Mouse (Mus musculus): ENCODE measurements around the gene Cd79b. TPM values are rescaled to one million over a fixed set of nuclear protein-coding genes. Genes with fewer than 3 reads are reported as not detected.

The Cd79b gene
- polyA plus RNA-seq, 1 experiment from 2014 or later = 1.8 TPM

DNA sequence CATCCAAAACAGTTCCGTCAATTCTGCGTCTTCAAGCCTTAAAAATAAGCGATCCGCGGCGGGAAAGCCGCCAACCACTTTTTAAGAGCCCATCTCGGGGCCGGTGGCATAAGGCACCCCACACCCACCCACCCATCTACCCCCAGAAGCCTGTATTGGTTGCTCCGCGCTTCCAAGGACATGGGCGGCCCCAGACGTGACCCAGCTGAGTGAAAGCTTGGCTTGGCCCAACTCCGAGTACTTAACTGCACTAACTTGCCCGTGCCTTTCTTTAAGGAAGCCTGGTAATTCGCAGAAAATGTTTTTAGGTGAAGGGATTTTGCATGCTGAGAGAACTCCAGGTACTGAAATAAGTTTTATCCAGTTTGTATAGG is 41.3 kb downstream of the Cd79b start:
- H3K27me3 ChIP-seq (ENCODE audit: control insufficient read depth, insufficient read depth, low read length) = no peaks in the 10 kb centered on the region
- peaks cover 11% of the 10 kb centered on the region for H3K4me1 ChIP-seq (ENCODE audit: control insufficient read depth, insufficient read depth, low read length)
- H3K4me3 ChIP-seq (ENCODE audit: low read depth, low read length) = peak overlapping the region; percentile 96
- DNase-seq (ENCODE audit: low spot score, missing footprints) (no peak), ATAC-seq (ENCODE audit: low FRiP score) (peak; percentile 20; the same call in 1 of the 2 replicates)
- peak overlapping the region; percentile 97 for H3K9ac ChIP-seq (ENCODE audit: low read length)
- no peaks in the 10 kb centered on the region for H3K36me3 ChIP-seq (ENCODE audit: control insufficient read depth, insufficient read depth, low read length)
- H3K9me3 ChIP-seq (ENCODE audit: control insufficient read depth, low read length) = no peaks in the 10 kb centered on the region
- WGBS = 21% methylated on average over 16 of the region's 16 CpGs
- peak overlapping the region; percentile 57; the same call in 1 of the 2 replicates for H3K27ac ChIP-seq (ENCODE audit: low read depth, low read length)
- H3K4me2 ChIP-seq = peak overlapping the region; percentile 85

DNA sequence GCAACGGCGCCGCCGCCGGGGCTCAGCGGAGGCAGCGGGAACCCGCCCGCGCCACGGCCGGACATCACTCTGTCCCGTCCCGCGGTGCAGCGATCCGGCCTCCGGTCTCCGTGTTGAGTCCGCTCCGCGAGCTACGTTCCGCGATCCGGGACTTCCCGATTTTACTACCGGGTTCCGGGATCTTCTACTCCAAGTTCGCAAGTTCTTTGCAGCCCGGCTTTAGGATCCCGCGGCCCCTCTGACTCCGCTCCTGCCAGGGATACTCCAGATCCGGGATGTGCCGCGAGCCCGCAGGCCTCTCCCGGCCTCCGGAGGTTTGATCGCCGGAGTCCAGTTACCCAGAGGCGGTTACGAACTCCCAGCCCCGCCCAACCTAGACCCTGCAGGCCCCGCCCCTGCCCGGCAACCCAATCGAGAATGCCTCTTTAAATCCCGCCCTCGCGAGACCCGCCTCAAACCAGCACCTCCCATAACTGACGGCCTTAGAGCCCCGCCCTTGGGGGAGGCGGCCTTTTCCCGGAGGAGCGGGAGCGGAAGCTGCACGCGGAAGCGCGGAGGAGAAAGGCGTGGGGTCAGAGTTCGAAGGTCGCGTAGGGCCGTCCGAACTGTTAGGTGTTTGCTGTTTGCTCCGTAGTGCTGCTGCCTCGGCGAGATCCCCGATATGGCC is 41.8 kb downstream of the Cd79b start, which contains the start of gene Smarcd2:
Smarcd2 (minus strand) TSS at position 329 of the 667 bp plus-strand sequence.
- H3K36me3 ChIP-seq (ENCODE audit: control insufficient read depth, insufficient read depth, low read length) = 0 out of 2 replicates have a peak, but pooled peaks cover under 1% of the 10 kb centered on the region
- WGBS = under 1% methylated on average over 72 of the region's 72 CpGs
- H3K4me1 ChIP-seq (ENCODE audit: control insufficient read depth, insufficient read depth, low read length) = peaks cover 13% of the 10 kb centered on the region
- DNase-seq (ENCODE audit: low spot score, missing footprints) (peak; percentile 100), ATAC-seq (ENCODE audit: low FRiP score) (peak; percentile 95)
- H3K27ac ChIP-seq (ENCODE audit: low read depth, low read length) = peak within 1 kb of the TSS; percentile 80
- peak within 1 kb of the TSS; percentile 96 for H3K4me3 ChIP-seq (ENCODE audit: low read depth, low read length)
- no peaks in the 10 kb centered on the region for H3K27me3 ChIP-seq (ENCODE audit: control insufficient read depth, insufficient read depth, low read length)
- H3K9ac ChIP-seq (ENCODE audit: low read length) = peak within 1 kb of the TSS; percentile 97
- H3K4me2 ChIP-seq = peak within 1 kb of the TSS; percentile 85
- H3K9me3 ChIP-seq (ENCODE audit: control insufficient read depth, low read length) = no peaks in the 10 kb centered on the region

DNA sequence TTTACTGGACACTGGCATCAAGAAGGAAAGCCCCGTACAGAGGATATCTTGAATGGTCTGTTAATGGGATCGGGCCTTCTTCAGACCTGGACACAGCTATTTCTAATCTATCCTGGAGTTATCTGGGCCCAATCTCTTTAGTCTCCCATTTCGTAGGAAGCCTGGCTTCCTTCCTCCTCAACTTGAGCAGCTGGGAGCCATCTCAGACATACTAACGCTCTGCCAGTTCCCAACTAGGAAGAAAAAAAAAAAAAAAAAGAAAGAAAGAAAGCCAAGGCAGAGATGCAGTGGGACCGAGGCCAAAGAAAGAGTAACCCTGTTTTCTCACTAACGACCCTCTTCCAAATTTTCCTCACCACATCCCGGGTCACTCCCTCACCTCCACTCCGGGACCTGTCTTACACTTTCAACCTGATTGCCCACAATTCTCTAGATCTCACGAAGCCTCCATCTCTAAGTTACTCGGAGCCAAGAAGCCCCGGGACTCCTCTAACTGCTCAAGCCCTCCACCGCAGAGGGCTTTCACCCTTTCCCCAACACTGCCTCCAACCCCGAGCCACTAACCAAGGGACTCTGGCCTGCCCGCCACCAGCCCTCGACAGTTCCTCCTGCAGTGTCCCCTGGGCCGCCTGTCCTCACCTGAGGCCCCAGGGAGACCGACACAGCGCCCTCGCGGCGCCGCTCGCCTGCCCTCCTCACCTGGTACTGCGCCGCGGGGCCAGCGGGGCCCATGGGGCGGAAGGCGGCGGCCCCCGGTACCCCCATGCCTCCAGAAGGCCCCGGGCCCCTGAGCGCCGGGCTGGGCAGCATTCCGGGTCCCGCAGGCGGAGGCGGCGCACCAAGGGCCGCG is 42.5 kb downstream of the Cd79b start:
- no peaks in the 10 kb centered on the region for H3K9me3 ChIP-seq (ENCODE audit: control insufficient read depth, low read length)
- peak overlapping the region; percentile 96 for H3K4me3 ChIP-seq (ENCODE audit: low read depth, low read length)
- H3K36me3 ChIP-seq (ENCODE audit: control insufficient read depth, insufficient read depth, low read length) = 0 out of 2 replicates have a peak, but pooled peaks cover 2% of the 10 kb centered on the region
- DNase-seq (ENCODE audit: low spot score, missing footprints) (peak; percentile 96), ATAC-seq (ENCODE audit: low FRiP score) (no peak; the same call in 1 of the 2 replicates)
- H3K4me2 ChIP-seq = peak overlapping the region; percentile 85
- 2% methylated on average over 41 of the region's 41 CpGs for WGBS
- H3K27ac ChIP-seq (ENCODE audit: low read depth, low read length) = peak overlapping the region; percentile 80
- H3K9ac ChIP-seq (ENCODE audit: low read length) = peak overlapping the region; percentile 97
- H3K4me1 ChIP-seq (ENCODE audit: control insufficient read depth, insufficient read depth, low read length) = peaks cover 15% of the 10 kb centered on the region
- no peaks in the 10 kb centered on the region for H3K27me3 ChIP-seq (ENCODE audit: control insufficient read depth, insufficient read depth, low read length)

DNA sequence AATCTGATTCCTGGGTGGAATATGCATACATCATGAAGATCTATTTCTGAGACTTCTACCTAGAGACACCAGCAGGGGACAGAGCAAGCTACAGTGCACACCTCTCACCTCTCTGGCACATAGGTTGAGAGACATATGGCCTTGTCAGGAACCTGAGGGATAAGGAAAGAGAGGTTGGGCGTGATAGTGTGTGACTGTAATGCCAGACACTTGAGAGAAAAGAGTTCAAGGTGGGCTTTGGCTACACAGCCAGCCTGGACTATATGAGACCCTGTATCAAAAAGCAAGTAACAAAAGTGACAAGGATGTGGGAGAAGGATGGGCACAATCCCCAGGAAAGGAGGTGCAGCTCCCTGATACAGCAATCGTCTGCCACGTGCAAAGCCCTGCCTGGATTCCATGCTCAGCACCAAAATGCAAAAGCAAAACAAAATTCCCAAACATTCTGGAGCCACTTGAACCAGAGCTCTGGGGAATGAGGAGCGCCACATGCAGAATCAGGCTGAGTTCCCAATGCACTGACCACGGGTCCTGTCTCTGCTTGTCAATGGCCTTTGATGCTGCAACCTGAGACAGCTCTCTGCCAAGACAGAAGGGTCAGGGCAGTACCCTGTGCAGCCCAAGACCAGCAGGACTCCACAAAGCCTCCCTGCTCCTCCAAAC is 43.3 kb downstream of the Cd79b start:
- H3K27ac ChIP-seq (ENCODE audit: low read depth, low read length) = no peak overlapping the region
- no peaks in the 10 kb centered on the region for H3K27me3 ChIP-seq (ENCODE audit: control insufficient read depth, insufficient read depth, low read length)
- ATAC-seq (ENCODE audit: low FRiP score) (no peak), DNase-seq (ENCODE audit: low spot score, missing footprints) (no peak)
- H3K9me3 ChIP-seq (ENCODE audit: control insufficient read depth, low read length) = no peaks in the 10 kb centered on the region
- H3K9ac ChIP-seq (ENCODE audit: low read length) = peak overlapping the region; percentile 97
- H3K36me3 ChIP-seq (ENCODE audit: control insufficient read depth, insufficient read depth, low read length) = peaks cover 6% of the 10 kb centered on the region
- H3K4me3 ChIP-seq (ENCODE audit: low read depth, low read length) = peak overlapping the region; percentile 96
- H3K4me2 ChIP-seq = peak overlapping the region; percentile 85
- H3K4me1 ChIP-seq (ENCODE audit: control insufficient read depth, insufficient read depth, low read length) = peaks cover 15% of the 10 kb centered on the region
- 51% methylated on average over 5 of the region's 5 CpGs for WGBS

DNA sequence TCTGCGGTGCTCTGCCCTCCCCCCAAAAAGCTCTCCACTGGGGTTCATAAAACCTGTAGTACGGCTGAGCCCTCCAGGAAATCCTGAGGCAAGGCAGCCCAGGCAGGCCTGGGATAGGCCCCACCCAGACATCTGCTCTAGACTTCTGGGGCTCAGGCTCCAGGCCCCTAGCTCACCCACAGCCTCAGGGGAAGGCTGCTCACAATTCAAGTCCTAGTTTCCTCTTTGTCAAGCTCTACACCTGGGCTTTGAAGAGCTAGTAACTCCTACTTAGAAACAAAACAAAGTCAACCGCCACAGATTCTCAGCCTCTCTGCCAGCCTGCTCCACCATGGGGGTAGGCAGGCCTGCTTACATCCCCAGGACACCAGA is 45.5 kb downstream of the Cd79b start:
- H3K9me3 ChIP-seq (ENCODE audit: control insufficient read depth, low read length) = no peaks in the 10 kb centered on the region
- peaks cover 24% of the 10 kb centered on the region for H3K36me3 ChIP-seq (ENCODE audit: control insufficient read depth, insufficient read depth, low read length)
- ATAC-seq (ENCODE audit: low FRiP score) (no peak), DNase-seq (ENCODE audit: low spot score, missing footprints) (no peak)
- H3K27ac ChIP-seq (ENCODE audit: low read depth, low read length) = peak overlapping the region; percentile 59
- H3K9ac ChIP-seq (ENCODE audit: low read length) = no peak overlapping the region
- H3K4me2 ChIP-seq = no peak overlapping the region
- WGBS = 82% methylated on average over 3 of the region's 3 CpGs
- H3K27me3 ChIP-seq (ENCODE audit: control insufficient read depth, insufficient read depth, low read length) = no peaks in the 10 kb centered on the region
- no peak overlapping the region for H3K4me3 ChIP-seq (ENCODE audit: low read depth, low read length)
- peaks cover 15% of the 10 kb centered on the region for H3K4me1 ChIP-seq (ENCODE audit: control insufficient read depth, insufficient read depth, low read length)

DNA sequence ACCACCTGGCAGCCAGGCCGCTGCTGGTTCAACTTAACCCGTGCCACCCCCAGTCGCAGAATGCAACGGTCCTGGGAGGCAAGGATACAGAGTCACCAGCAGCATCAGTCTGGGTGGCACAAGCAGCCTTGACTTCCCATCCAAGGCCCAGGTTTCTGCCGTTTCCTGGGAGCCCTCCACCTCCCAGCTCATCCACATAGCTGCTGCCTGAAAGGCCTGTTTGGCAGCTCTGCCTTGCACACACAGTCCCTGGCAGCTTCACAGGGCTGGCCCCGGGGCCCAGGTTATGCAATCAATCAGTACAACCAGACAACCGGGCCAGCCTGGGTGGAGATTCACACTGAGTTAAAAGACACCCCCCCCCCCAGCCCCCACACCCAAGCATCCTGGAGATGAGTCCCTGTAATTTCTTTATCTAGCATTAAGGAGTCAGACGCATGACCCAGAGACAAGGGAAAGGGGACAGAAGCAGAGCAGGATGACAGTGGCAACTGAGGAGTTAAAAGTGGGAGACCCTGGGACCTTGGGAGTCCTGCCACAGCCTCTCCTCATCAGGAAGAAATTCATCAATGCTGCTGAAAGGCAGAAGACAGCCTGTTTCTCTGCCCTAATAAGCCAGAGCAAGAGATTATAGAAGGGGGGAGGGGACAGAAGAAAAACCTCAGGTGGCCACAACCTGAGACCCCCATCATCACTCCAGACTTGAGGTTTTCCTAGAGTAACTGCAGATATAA is 46.1 kb downstream of the Cd79b start:
- Histone ChIP-seq H3K9ac (ENCODE audit: low read length) (0 out of 2 replicates have a peak overlapping the region, but pooled peaks have one; percentile 10), H3K9me3 (ENCODE audit: control insufficient read depth, low read length) (no peaks in the 10 kb centered on the region), H3K27me3 (ENCODE audit: control insufficient read depth, insufficient read depth, low read length) (no peaks in the 10 kb centered on the region), H3K4me1 (ENCODE audit: control insufficient read depth, insufficient read depth, low read length) (peaks cover 15% of the 10 kb centered on the region), H3K36me3 (ENCODE audit: control insufficient read depth, insufficient read depth, low read length) (peaks cover 29% of the 10 kb centered on the region), H3K4me3 (ENCODE audit: low read depth, low read length) (no peak overlapping the region), H3K4me2 (no peak overlapping the region), H3K27ac (ENCODE audit: low read depth, low read length) (peak overlapping the region; percentile 59)
- WGBS = 81% methylated on average over 8 of the region's 8 CpGs
- DNase-seq (ENCODE audit: low spot score, missing footprints) (no peak), ATAC-seq (ENCODE audit: low FRiP score) (no peak)

DNA sequence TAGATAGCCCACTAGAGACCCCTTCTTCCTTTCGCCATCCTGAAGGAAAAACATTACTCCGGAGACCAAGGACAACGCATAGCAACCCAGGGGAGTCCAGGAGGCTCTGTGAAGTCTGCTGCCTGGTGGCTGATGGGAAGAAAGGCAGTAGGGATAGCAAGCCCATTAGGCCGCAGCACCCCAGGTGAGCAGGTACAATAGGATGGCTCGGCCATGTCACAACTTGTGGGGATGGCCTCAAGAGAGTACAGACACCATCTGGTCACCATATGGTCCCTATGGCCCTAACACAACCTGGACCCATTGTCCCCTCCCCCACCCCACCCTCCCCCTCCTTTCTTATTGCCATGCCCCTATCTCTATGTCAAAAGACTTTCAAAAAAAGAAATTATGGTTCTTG is 46.7 kb downstream of the Cd79b start:
- Histone ChIP-seq H3K4me2 (no peak overlapping the region), H3K9ac (ENCODE audit: low read length) (no peak overlapping the region), H3K27ac (ENCODE audit: low read depth, low read length) (0 out of 2 replicates have a peak overlapping the region, but pooled peaks have one; percentile 59), H3K4me1 (ENCODE audit: control insufficient read depth, insufficient read depth, low read length) (peaks cover 12% of the 10 kb centered on the region), H3K9me3 (ENCODE audit: control insufficient read depth, low read length) (no peaks in the 10 kb centered on the region), H3K36me3 (ENCODE audit: control insufficient read depth, insufficient read depth, low read length) (peaks cover 35% of the 10 kb centered on the region), H3K4me3 (ENCODE audit: low read depth, low read length) (no peak overlapping the region), H3K27me3 (ENCODE audit: control insufficient read depth, insufficient read depth, low read length) (no peaks in the 10 kb centered on the region)
- ATAC-seq (ENCODE audit: low FRiP score) (no peak), DNase-seq (ENCODE audit: low spot score, missing footprints) (no peak)
- WGBS = 87% methylated on average over 5 of the region's 5 CpGs

DNA sequence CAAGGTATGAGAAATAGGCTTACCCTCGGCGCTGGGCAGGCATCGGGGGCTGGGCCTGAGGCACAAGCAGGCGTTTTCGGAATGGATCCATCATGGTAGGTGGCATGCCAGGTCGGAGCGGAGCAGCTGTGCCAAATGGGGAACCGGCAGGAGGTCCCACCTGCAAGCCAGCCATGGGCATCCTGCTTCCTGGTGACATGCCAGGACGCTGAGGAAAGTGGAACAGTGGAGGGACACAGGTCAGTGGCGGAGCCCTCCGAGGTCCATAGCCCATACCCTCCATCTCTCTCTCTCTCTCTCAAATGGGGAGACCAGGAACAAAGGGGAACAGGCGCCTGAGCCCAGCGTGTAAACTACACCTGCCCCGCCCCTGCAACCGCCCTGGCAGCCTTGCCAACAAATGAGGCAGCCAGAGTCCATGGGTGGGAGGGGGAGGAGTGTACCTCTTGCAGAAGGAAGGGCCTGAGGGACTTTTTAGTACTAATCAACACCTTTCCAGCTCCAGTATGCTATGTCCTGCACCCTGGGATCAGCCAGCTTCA is 47.2 kb downstream of the Cd79b start:
- ATAC-seq (ENCODE audit: low FRiP score) (no peak), DNase-seq (ENCODE audit: low spot score, missing footprints) (no peak)
- Histone ChIP-seq H3K36me3 (ENCODE audit: control insufficient read depth, insufficient read depth, low read length) (peaks cover 39% of the 10 kb centered on the region), H3K4me1 (ENCODE audit: control insufficient read depth, insufficient read depth, low read length) (peaks cover 12% of the 10 kb centered on the region), H3K9me3 (ENCODE audit: control insufficient read depth, low read length) (no peaks in the 10 kb centered on the region), H3K27ac (ENCODE audit: low read depth, low read length) (0 out of 2 replicates have a peak overlapping the region, but pooled peaks have one; percentile 11), H3K4me2 (no peak overlapping the region), H3K9ac (ENCODE audit: low read length) (no peak overlapping the region), H3K27me3 (ENCODE audit: control insufficient read depth, insufficient read depth, low read length) (no peaks in the 10 kb centered on the region), H3K4me3 (ENCODE audit: low read depth, low read length) (no peak overlapping the region)
- WGBS = 81% methylated on average over 15 of the region's 15 CpGs

Measured in midbrain, embryonic 11.5 days (tissue).